Mouse (Mus musculus) retina, postnatal 7 days (tissue): Measurements from ENCODE around the gene Npas4.
A peak's percentile ranks its signal among the peaks of the same experiment; 100 is the strongest.
"Not testable (repeated sequence)": the region's sequence is repeated elsewhere in the genome, so short reads cannot be mapped to it uniquely, and the experiment has no call there.

Experiments
- DNase-seq: peaks from one replicate; pipeline ENCODE4 v3.0.0-alpha.2; 2012; ENCODE audit warnings: low read depth, low spot score

The Npas4 gene

DNA sequence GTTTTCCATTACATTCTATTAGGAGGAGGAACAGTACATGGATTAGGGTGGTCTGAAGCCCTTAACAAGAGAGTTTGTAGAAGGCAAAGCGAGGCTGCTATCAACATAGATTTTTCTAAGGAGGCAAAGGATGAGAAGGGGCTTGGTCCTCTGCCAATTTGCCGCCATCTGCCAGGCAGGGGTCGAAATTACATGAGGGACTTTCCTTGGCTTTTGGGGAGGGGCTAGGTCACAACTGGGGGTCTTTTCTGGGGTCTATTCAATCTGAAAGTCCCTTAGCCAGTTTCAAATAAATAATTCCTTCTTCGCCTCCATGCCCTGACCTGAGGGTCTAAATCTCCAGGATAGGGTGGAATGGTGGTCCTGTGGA is at the start of gene Npas4:
Npas4 (minus strand) TSS at position 61 of the 370 bp plus-strand sequence.
- DNase-seq: no peak

DNA sequence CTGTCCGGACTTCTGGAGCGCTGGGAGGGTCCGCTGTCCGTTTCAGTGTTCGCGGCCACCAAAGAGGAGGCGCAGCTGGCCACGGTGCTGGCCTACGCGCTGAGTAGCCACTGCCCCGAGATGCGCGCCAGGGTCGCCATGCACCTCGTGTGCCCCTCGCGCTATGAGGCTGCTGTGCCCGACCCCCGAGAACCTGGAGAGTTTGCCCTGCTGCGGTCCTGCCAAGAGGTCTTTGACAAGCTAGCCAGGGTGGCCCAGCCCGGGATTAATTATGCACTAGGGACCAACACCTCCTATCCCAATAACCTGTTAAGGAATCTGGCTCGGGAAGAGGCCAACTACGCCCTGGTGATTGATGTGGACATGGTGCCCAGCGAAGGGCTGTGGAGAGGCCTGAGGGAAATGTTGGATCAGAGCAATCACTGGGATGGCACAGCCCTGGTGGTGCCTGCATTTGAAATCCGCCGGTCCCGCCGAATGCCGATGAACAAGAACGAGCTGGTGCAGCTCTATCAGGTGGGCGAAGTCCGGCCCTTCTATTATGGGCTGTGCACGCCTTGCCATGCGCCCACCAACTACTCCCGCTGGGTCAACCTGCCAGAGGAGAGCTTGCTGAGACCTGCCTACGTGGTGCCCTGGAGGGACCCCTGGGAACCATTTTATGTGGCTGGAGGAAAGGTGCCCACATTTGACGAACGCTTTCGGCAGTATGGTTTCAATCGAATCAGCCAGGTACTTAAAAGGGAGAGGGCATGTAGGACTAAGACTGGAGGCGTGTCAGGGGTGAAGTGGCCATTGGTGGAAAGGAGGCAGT is 49.4 kb upstream of the Npas4 start:
- no peak for DNase-seq

- peak; percentile 82 for DNase-seq
Observed at GRCm38 (mm10) chr19:5038709-5039156, 48.6 kb upstream of the Npas4 start, which contains the start of the genes B4gat1 and AC124502.3. B4gat1 (plus strand) TSS chr19:5038826. AC124502.3 (plus strand) TSS chr19:5038891.

GRCm38 (mm10) chr19:5037678-5038571 is 47.8 kb upstream of the Npas4 start:
- DNase-seq: peak; percentile 73

GRCm38 (mm10) chr19:5036577-5036976 is 46.5 kb upstream of the Npas4 start:
- no peak for DNase-seq

- no peak for DNase-seq
Observed at GRCm38 (mm10) chr19:5032686-5033085, 42.6 kb upstream of the Npas4 start.

- DNase-seq: no peak
Observed at GRCm38 (mm10) chr19:5026111-5026510, 36.0 kb upstream of the Npas4 start.

DNA sequence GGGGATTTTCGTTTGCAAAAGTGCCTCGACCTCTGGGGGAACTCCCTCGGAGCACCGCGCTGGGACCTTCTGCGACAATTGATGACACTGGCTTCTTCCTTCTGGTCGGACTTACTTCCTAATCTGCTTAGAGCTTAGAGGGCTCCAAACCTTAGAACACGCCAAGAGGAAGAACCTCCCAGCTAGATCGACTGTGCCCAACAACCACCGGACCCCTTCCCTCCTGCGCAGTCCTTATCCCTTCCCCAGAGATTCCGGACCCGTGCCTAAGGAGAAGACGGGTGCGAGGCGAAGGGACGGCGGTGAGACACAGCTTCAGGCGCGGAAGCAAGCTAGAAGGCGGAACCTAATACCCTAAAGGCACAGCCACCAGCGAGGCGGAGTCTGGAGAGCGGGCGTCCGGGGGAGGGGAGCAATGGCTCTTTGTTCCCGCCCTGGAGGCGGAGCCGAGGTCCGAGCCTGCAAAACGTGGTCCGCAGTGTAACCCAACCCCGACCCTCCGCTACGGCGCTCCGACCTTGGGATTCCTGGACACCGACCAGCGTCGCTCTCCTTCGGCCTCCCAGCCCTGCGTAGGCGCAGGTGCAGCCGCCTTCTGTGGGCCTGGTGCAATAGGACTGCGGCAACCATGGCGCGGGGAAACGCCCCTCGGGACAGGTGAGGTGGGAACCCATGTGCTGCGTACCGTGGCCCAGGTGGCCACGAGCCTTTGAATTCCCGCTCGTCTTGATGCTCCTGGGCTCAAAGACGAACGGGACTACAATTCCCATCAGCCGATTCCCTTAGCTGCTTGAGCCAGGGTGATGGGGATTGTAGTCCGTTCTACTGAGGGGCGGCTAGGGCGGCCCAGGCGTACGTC is 33.7 kb upstream of the Npas4 start, which contains the start of gene Slc29a2:
Slc29a2 (plus strand) TSS at position 240 of the 859 bp plus-strand sequence.
- DNase-seq: peak; percentile 82

DNA sequence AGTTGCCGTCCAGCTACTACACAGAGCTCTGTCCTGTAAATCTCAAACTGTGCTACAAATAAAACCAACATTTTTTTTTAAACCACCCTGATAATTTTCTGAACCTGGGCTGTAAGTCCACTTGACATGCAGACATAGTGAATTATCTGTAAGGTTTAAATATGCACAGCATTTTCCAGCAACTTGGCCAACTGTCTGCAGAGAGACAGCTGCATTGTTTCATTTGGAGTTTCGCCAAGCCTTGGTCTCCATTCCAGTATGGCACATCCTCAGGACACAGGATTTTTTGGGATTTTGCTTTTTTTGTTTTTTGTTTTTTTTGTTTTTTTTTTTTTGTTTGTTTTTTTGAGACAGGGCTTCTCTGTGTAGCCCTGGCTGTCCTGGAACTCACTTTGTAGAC is 31.3 kb upstream of the Npas4 start:
- no peak for DNase-seq

GRCm38 (mm10) chr19:5018191-5018590 is 28.1 kb upstream of the Npas4 start:
- no peak for DNase-seq

DNA sequence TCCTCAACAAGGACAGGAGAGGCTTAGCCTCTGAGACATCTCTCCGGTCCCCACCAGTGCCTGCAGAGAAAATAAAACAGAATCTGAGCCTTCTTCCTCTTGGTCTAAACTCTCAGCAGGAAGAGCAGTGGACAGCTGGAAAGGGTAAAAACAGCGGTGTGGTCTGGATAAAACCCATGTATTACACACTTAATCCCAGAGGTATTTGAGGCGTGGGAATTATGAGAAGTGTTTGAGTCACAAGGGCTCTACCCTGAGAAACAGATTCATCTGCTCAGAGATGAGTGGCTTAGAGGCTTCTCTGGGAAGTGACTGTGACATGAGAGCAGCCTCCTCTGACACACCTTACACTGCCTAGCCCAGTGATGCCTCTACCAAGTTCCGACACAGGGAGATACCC is 27.5 kb upstream of the Npas4 start:
- DNase-seq: no peak

DNA sequence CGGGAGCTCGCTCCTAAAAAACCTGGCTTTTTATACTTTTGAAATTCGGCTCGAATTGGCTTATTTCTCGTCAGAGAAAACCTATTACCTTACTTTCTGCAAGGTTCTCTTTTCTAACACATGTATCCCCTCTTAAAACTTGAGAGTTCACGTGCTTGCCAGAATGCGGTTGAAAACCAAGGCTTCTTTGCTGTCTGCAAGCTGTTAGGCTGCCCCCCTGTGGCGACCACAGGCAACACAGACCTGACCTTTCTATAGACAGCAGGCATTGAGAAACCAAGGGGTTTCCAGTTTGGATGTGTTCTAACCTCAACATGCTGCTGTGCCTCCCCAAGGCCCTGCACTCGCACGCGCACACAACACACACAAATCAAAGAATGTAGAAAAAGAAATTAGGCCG is 26.7 kb upstream of the Npas4 start:
- no peak for DNase-seq

DNA sequence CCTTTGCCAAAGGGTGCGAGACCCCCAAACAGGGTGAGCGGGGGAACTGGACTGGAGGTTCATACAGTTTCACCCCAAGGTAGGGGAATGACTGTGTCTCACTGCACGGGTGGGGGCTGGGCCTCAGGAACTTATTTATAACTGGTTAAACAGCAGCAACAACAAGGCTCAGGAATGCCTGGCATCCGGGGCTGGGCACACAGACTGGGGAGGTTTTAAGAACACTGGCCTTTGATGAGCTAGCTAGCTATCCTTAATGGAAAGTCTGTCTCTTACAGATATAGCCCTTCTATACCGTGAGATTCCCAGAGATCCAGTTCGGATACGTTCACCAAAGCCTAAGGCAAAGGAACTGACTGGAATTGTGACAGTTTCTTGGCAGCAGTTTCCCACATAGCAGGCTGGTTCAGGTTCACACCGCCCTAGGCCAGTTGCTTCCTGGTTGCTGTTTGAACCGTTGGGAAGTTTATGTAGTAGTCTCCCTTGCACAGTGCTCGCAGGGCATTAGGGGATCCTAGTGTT is 26.2 kb upstream of the Npas4 start:
- no peak for DNase-seq

DNA sequence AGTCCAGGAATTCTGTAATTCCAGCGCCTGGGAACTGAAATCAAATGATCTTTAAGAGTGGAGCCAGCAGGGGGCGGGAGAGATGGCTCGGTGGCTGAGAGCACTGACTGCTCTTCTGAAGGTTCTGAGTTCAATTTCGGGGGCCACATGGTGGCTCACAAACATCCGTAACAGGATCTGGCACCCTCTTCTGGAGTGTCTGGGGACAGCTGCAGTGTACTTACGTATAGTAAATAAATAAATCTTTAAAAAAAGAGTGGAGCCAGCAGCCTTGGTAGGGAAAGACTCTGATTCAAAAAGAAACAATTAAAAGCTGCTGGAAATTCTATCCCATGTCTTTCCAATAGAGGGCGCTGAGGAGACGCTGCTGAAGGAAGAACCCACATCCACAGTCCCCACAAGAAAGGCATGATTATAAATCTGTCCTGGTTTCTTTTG is 24.9 kb upstream of the Npas4 start:
- DNase-seq: peak; percentile 34

DNA sequence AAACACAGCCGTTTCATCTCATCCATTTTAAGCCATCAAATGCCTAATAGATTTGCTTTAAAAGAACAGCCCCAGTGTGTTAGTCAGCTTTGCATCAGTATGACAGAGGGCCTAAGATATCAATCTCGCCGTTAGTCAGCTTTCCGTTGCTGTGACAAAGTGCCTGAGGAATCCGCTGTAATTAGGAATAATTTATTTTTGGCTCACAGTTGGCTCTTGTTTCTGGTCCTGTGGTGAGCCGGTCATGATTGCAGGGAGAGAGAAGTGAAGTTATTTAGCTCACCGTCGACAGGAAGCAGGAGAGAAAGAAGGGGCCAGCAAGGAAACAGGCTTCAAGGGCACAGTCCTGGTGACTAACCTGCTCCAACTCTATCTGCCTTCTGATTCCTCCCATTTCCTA is 23.0 kb upstream of the Npas4 start:
- no peak for DNase-seq

- DNase-seq: no peak
Observed at GRCm38 (mm10) chr19:5004925-5005324, 14.8 kb upstream of the Npas4 start.

DNA sequence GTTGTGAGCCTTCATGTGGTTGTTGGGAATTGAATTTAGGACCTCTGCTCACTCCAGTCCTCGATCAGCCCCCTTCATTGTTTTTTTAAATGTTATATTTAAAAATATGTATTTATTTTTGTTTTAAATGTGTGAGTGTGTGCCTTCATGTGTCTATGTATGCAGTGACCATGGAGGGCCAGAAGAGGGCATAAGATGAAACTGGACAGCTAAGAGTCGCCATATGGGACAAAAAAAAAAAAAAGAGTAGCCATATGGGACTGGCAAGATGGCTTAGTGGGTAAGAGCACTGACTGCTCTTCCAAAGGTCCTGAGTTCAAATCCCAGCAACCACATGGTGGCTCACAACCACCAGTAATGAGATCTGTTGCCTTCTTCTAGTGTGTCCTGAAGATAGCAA is 13.5 kb upstream of the Npas4 start:
- DNase-seq: not testable (repeated sequence)

- peak; percentile 75 for DNase-seq
Observed at GRCm38 (mm10) chr19:5001666-5002406, 11.7 kb upstream of the Npas4 start.

DNA sequence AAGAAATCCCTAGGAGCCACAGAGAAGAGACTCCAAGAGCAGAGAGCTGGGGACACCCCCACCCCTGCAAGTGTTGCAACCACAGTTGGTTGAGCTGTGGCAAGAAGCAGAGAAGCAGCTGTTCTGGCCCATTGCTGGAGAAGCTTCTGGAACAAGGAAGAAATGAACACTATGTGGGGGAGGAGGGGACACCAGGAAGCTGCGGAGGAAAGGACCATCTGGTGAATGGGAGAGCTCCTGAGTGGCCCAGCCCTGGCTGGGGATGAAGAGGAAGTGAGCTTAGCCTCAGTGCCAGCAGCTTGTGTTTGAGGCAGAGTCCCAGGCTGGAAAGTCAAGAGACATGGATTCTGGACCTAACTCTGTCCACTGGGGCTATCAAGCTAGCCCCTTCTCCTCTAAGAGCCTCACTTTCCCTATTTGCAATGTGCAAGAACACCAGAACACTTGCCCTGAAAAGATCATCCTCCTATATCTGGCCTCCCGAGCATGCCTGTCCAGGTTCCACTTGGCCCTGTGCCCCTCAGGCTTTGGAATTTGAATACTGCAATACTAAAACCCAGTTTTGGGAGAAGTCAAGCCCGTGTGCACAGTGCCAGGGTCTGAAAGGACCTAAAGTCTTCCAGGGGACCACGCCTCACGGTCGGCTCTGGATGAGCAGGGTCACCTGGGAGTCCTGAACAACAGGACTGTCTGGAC is 9.5 kb upstream of the Npas4 start:
- no peak for DNase-seq

DNA sequence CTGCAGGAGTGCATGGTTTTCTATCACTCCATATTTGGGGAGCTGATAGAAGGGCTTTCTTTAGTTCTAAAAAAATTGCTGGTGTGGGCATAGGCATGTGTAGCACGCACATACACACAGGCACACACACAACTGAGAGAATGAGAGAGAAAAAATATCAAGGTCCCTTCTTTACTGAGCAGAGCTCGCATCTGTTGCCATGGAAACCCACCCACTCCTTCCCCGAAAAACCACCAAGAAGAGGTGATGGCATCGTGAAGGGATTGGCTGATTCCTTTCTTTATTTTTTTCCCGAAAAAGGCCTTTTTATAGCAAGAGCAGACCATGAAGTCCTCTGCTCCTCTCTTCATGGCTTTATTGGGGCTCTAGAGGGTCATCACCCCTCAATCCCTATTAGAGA is 3.9 kb upstream of the Npas4 start:
- no peak for DNase-seq
